Mouse (Mus musculus) heart, adult 2 months (tissue): Measurements from ENCODE around the gene Cmc1.

Source experiments
- CTCF ChIP-seq: fragments of 200-600 bp; IDR thresholded peaks from 2 replicates; pipeline ENCODE4 v1.8.1; 2022; ENCODE audit warnings: antibody characterized with exemption, mild to moderate bottlenecking, moderate library complexity
- EP300 ChIP-seq: fragments of 200-500 bp; IDR thresholded peaks from 2 replicates; pipeline ENCODE4 v1.6.1; 2011; ENCODE audit warnings: low read depth, low read length, control low read depth; ENCODE audit not compliant: insufficient read depth
- POLR2A ChIP-seq: fragments of 200-500 bp; IDR thresholded peaks from 2 replicates; pipeline ENCODE4 v1.6.1; 2011; ENCODE audit warnings: mild to moderate bottlenecking, low read depth, low read length, control low read depth; ENCODE audit not compliant: insufficient read depth

- TF ChIP-seq CTCF (no peak), POLR2A (no peak), EP300 (no peak)
Measured at GRCm38 (mm10) chr9:118043581-118043980, 106.4 kb downstream of the Cmc1 start.
